Mouse (Mus musculus): ENCODE results near the gene Cfap57. TPM values are rescaled to one million over a fixed set of nuclear protein-coding genes. Genes with fewer than 3 reads are reported as not detected.

Gene Cfap57
- polyA plus RNA-seq (2015; fragmentation: Nextera tagmentation; extraction: Ambion mirVana) = 0.40 TPM in 1 of 2 replicates, not detected in the other

GRCm38 (mm10) chr4:118620279-118620966 lies at the start of gene Cfap57, which contains the start of gene Ebna1bp2:
Gene Cfap57 (minus strand): TSS chr4:118620777.
Gene Ebna1bp2 (plus strand): TSS chr4:118620799.

GRCm38 (mm10) chr4:118658652-118659051 lies 38.1 kb upstream of the Cfap57 start, which contains the start of gene Olfr62:
Gene Olfr62 (plus strand): TSS chr4:118658952.

GRCm38 (mm10) chr4:118543592-118544260 lies 76.9 kb downstream of the Cfap57 start, which contains the start of gene Tmem125:
Gene Tmem125 (minus strand): TSS chr4:118544044.

GRCm38 (mm10) chr4:118526408-118527334 lies 93.9 kb downstream of the Cfap57 start, which contains the start of gene 2610528J11Rik:
Gene 2610528J11Rik (plus strand): TSS chr4:118526999.

Other genes with a start within 250 kb of the Cfap57 start
- gene Szt2, start 211.5 kb downstream of the Cfap57 start, polyA plus RNA-seq (2015; fragmentation: Nextera tagmentation; extraction: Ambion mirVana) = 2.1 and 2.6 TPM in 2 replicates
- 54.1 and 65.5 TPM in 2 replicates for gene Med8, start 211.4 kb downstream of the Cfap57 start, polyA plus RNA-seq (2015; fragmentation: Nextera tagmentation; extraction: Ambion mirVana)
- gene Elovl1, start 192.7 kb downstream of the Cfap57 start, polyA plus RNA-seq (2015; fragmentation: Nextera tagmentation; extraction: Ambion mirVana) = 50.1 and 67.4 TPM in 2 replicates
- 35.6 and 40.3 TPM in 2 replicates for gene Cdc20, start 183.4 kb downstream of the Cfap57 start, polyA plus RNA-seq (2015; fragmentation: Nextera tagmentation; extraction: Ambion mirVana)
- 0.09 TPM in 1 of 2 replicates, not detected in the other for gene Mpl, start 163.3 kb downstream of the Cfap57 start, polyA plus RNA-seq (2015; fragmentation: Nextera tagmentation; extraction: Ambion mirVana)
- 27.3 and 27.5 TPM in 2 replicates for gene Tie1, start 130.7 kb downstream of the Cfap57 start, polyA plus RNA-seq (2015; fragmentation: Nextera tagmentation; extraction: Ambion mirVana)
- 0.96 TPM in 1 of 2 replicates, not detected in the other for gene 2610528J11Rik, start 93.8 kb downstream of the Cfap57 start, polyA plus RNA-seq (2015; fragmentation: Nextera tagmentation; extraction: Ambion mirVana)
- 2.2 and 3.3 TPM in 2 replicates for gene Tmem125, start 76.7 kb downstream of the Cfap57 start, polyA plus RNA-seq (2015; fragmentation: Nextera tagmentation; extraction: Ambion mirVana)
- gene Ebna1bp2, start within 50 bp of the Cfap57 start, polyA plus RNA-seq (2015; fragmentation: Nextera tagmentation; extraction: Ambion mirVana) = 82.7 and 93.5 TPM in 2 replicates
- not detected in 2 replicates for gene Olfr62, start 38.2 kb upstream of the Cfap57 start, polyA plus RNA-seq (2015; fragmentation: Nextera tagmentation; extraction: Ambion mirVana)
- not detected in 2 replicates for gene Olfr1342, start 72.0 kb upstream of the Cfap57 start, polyA plus RNA-seq (2015; fragmentation: Nextera tagmentation; extraction: Ambion mirVana)
- gene Olfr1341, start 82.7 kb upstream of the Cfap57 start, polyA plus RNA-seq (2015; fragmentation: Nextera tagmentation; extraction: Ambion mirVana) = not detected in 2 replicates
- gene Olfr1340, start 99.4 kb upstream of the Cfap57 start, polyA plus RNA-seq (2015; fragmentation: Nextera tagmentation; extraction: Ambion mirVana) = not detected in 2 replicates
- gene Olfr1339, start 111.4 kb upstream of the Cfap57 start, polyA plus RNA-seq (2015; fragmentation: Nextera tagmentation; extraction: Ambion mirVana) = not detected in 2 replicates
- gene Olfr1338, start 138.0 kb upstream of the Cfap57 start, polyA plus RNA-seq (2015; fragmentation: Nextera tagmentation; extraction: Ambion mirVana) = not detected in 2 replicates
- 0.18 TPM in 1 of 2 replicates, not detected in the other for gene Olfr1337, start 161.8 kb upstream of the Cfap57 start, polyA plus RNA-seq (2015; fragmentation: Nextera tagmentation; extraction: Ambion mirVana)
- gene Olfr1335, start 189.2 kb upstream of the Cfap57 start, polyA plus RNA-seq (2015; fragmentation: Nextera tagmentation; extraction: Ambion mirVana) = not detected in 2 replicates
- gene Olfr1333, start 215.5 kb upstream of the Cfap57 start, polyA plus RNA-seq (2015; fragmentation: Nextera tagmentation; extraction: Ambion mirVana) = not detected in 2 replicates
- not detected in 2 replicates for gene Olfr1331, start 243.9 kb upstream of the Cfap57 start, polyA plus RNA-seq (2015; fragmentation: Nextera tagmentation; extraction: Ambion mirVana)

Data from skeletal muscle tissue, postnatal 0 days (tissue).